Mouse (Mus musculus) forebrain, postnatal 0 days (tissue): ENCODE results near the gene Pam16. TPM values are rescaled to one million over a fixed set of nuclear protein-coding genes. Genes with fewer than 3 reads are reported as not detected.
A peak's percentile ranks its signal among the peaks of the same experiment; 100 is the strongest.

Source experiments
- ATAC-seq: fragments of 200-750 bp; cut with Nextera tagmentation; 2 replicates; pipeline ENCODE4 v1.8.0; 2017; ENCODE audit warnings: mild to moderate bottlenecking, moderate library complexity
- DNase-seq: peaks from one replicate; pipeline ENCODE4 v3.0.0-alpha.2; 2015
- H3K27ac ChIP-seq: fragments of 300-500 bp; sonication (generic); 2 replicates; pipeline ENCODE4 v1.5.1; 2014; ENCODE audit warnings: low read depth, mild to moderate bottlenecking, antibody characterized with exemption, low read length, moderate library complexity, mixed read lengths
- H3K27me3 ChIP-seq: fragments of 300-500 bp; sonication (generic); 2 replicates; pipeline ENCODE4 v1.6.1; 2014; ENCODE audit warnings: mild to moderate bottlenecking, low read length, mixed read lengths; ENCODE audit not compliant: insufficient read depth
- H3K36me3 ChIP-seq: fragments of 300-500 bp; sonication (generic); 2 replicates; pipeline ENCODE4 v1.6.1; 2014; ENCODE audit warnings: mild to moderate bottlenecking, moderate library complexity; ENCODE audit not compliant: insufficient read depth
- H3K4me1 ChIP-seq: fragments of 300-500 bp; sonication (generic); 2 replicates; pipeline ENCODE4 v1.6.1; 2014; ENCODE audit warnings: antibody characterized with exemption; ENCODE audit not compliant: insufficient read depth
- H3K4me2 ChIP-seq: fragments of 300-500 bp; sonication (generic); 2 replicates; pipeline ENCODE4 v1.6.1; 2014; ENCODE audit warnings: low read depth, mild to moderate bottlenecking, moderate library complexity
- H3K4me3 ChIP-seq: fragments of 300-500 bp; sonication (generic); 2 replicates; pipeline ENCODE4 v1.5.1; 2014; ENCODE audit warnings: low read depth, low read length, mixed read lengths
- H3K9ac ChIP-seq: fragments of 300-500 bp; sonication (generic); 2 replicates; pipeline ENCODE4 v1.6.1; 2014; ENCODE audit warnings: mild to moderate bottlenecking
- H3K9me3 ChIP-seq: fragments of 300-500 bp; sonication (generic); 2 replicates; pipeline ENCODE4 v1.6.1; 2016; ENCODE audit warnings: low read length
- CTCF ChIP-seq: sonication (generic); IDR thresholded peaks from 2 replicates; pipeline ENCODE4 v1.5.1; 2016; ENCODE audit warnings: antibody characterized with exemption, control low read depth, low read depth
- WGBS: fragments of 180-500 bp; shearing (Covaris S2); extraction: QIAGEN DNeasy Blood & Tissue Kit; methylation state at CpG from one replicate; pipeline ENCODE4 v1.1.7; 2014; 5-methylcytosine and 5-hydroxymethylcytosine counted together
- polyA plus RNA-seq: library from polyadenylated mRNA; unstranded; fragments of >200 nt; fragmentation: Nextera tagmentation; extraction: Ambion mirVana; gene quantifications from 2 replicates; pipeline ENCODE4 v1.2.1, GENCODE M21; 2015
- total RNA-seq: library from RNA; depleted of rRNA; stranded (reverse); fragments of >200 nt; gene quantifications from 2 replicates; pipeline ENCODE4 v1.2.3, GENCODE M21; 2014

The Pam16 gene
- total and polyA plus RNA-seq, 2 experiments from 2014 or later, result 54.5 to 138 TPM

GRCm38 (mm10) chr16:4613736-4614135 lies 11.1 kb downstream of the Pam16 start:
- no peaks in the 10 kb centered on the region for H3K4me1 ChIP-seq
- WGBS, result 94% methylated on average over 9 of the region's 9 CpGs

GRCm38 (mm10) chr16:4611676-4612075 lies 13.1 kb downstream of the Pam16 start:
- Histone ChIP-seq H3K27ac (no peak overlapping the region), H3K36me3 (peaks cover 62% of the 10 kb centered on the region), H3K9ac (no peak overlapping the region), H3K4me1 (no peaks in the 10 kb centered on the region), H3K27me3 (no peaks in the 10 kb centered on the region), H3K4me2 (no peak overlapping the region), H3K4me3 (no peak overlapping the region), H3K9me3 (no peaks in the 10 kb centered on the region)
- DNase-seq, result no peak
- peak; percentile 20; the same call in 1 of the 2 replicates for TF ChIP-seq CTCF
- 93% methylated on average over 7 of the region's 7 CpGs for WGBS
- no peak for ATAC-seq

More at GRCm38 (mm10) chr16:4613736-4614135, 11.1 kb downstream of the Pam16 start:
- no peak overlapping the region for H3K4me3 ChIP-seq
- H3K36me3 ChIP-seq, result peaks cover 62% of the 10 kb centered on the region
- no peak overlapping the region for H3K9ac ChIP-seq
- no peak overlapping the region for H3K4me2 ChIP-seq
- H3K27ac ChIP-seq, result no peak overlapping the region
- H3K27me3 ChIP-seq, result no peaks in the 10 kb centered on the region
- H3K9me3 ChIP-seq, result no peaks in the 10 kb centered on the region
- no peak for TF ChIP-seq CTCF
- ATAC-seq, result no peak
- no peak for DNase-seq

- WGBS, result 96% methylated on average over 5 of the region's 5 CpGs
- no peak overlapping the region for H3K4me3 ChIP-seq
- no peaks in the 10 kb centered on the region for H3K9me3 ChIP-seq
- H3K9ac ChIP-seq, result no peak overlapping the region
- no peak for ATAC-seq
- peaks cover 61% of the 10 kb centered on the region for H3K36me3 ChIP-seq
- no peaks in the 10 kb centered on the region for H3K27me3 ChIP-seq
- no peaks in the 10 kb centered on the region for H3K4me1 ChIP-seq
- DNase-seq, result no peak
- H3K4me2 ChIP-seq, result no peak overlapping the region
- H3K27ac ChIP-seq, result no peak overlapping the region
- no peak for TF ChIP-seq CTCF
Observed at GRCm38 (mm10) chr16:4611193-4611592, 13.6 kb downstream of the Pam16 start.

DNA sequence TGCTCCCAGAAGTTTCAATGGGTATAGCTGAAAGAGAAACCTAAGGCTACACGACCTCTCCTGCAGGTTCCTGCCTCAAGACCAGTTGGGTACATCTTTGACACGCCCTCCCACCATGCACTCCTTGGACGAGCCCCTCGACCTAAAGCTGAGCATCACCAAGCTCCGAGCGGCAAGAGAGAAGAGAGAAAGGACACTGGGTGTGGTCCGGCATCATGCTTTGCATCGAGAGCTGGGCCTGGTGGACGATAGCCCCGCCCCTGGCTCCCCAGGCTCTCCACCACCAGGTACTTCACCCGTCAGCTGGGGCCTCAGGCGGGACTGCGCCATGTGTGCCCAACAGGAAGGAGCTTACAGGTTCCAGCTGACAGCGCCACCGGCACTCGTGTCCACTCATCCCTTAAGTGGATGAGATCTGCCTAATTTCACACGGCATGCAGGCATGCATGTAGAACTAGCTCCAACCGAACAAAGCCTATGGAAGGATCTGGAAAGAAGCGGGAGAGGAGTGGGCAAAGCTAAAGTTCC lies 16.2 kb downstream of the Pam16 start:
- WGBS, result 89% methylated on average over 19 of the region's 19 CpGs
- no peak overlapping the region for H3K9ac ChIP-seq
- no peak for TF ChIP-seq CTCF
- no peak overlapping the region for H3K4me2 ChIP-seq
- no peak for DNase-seq
- no peak overlapping the region for H3K4me3 ChIP-seq
- no peaks in the 10 kb centered on the region for H3K4me1 ChIP-seq
- ATAC-seq, result no peak
- H3K36me3 ChIP-seq, result peaks cover 37% of the 10 kb centered on the region
- H3K9me3 ChIP-seq, result no peaks in the 10 kb centered on the region
- no peaks in the 10 kb centered on the region for H3K27me3 ChIP-seq
- no peak overlapping the region for H3K27ac ChIP-seq

- peak; percentile 87 for DNase-seq
- Histone ChIP-seq H3K4me2 (no peak overlapping the region), H3K27me3 (no peaks in the 10 kb centered on the region), H3K4me3 (no peak overlapping the region), H3K4me1 (no peaks in the 10 kb centered on the region), H3K36me3 (peaks cover 31% of the 10 kb centered on the region), H3K9me3 (no peaks in the 10 kb centered on the region), H3K9ac (no peak overlapping the region), H3K27ac (no peak overlapping the region)
- TF ChIP-seq CTCF, result peak; percentile 93
- ATAC-seq, result peak; percentile 67
- 53% methylated on average over 9 of the region's 9 CpGs for WGBS
Observed at GRCm38 (mm10) chr16:4607818-4608531, 16.8 kb downstream of the Pam16 start.

DNA sequence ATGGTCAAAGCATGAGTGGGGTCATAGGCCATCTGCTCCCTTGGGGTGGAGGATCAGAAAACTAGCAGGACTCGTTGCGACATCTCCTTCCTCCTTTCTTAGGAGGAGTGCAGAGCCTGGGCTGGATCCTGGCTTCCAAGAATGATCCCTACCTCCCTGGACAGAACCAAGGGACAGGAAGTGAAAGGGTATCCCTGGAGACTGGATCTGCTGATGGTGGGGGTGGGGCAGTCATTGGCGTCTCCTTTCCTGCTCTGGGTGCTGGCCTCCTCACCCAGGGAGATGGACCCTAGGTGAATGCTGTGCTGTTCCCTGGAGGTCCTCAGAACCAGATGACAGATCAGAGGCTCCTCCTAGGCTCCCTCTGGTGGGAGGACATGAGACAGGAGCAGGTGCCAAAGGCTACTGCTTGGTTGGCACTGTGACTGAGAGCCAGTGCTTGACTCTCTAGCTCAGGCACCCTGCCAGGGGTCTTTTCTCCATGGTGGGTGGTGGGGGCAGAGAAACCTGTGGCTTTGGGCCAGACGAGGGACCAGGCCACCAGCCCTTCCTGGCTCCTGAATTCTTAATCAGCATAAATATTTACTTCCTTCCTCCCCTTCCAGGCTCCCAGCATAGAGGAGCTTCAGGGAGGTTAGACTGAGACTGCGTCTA lies 18.2 kb downstream of the Pam16 start:
- Histone ChIP-seq H3K36me3 (peaks cover 23% of the 10 kb centered on the region), H3K27me3 (no peaks in the 10 kb centered on the region), H3K4me2 (no peak overlapping the region), H3K9me3 (no peaks in the 10 kb centered on the region), H3K4me3 (no peak overlapping the region), H3K27ac (no peak overlapping the region), H3K4me1 (no peaks in the 10 kb centered on the region), H3K9ac (peak overlapping the region; percentile 22; the same call in 1 of the 2 replicates)
- ATAC-seq (no peak; the same call in 1 of the 2 replicates), DNase-seq (peak; percentile 23)
- peak; percentile 55 for TF ChIP-seq CTCF
- 55% methylated on average over 5 of the region's 5 CpGs for WGBS
